Mouse (Mus musculus) MEL (cell line): ENCODE measurements around the gene Klhl1. TPM values are rescaled to one million over a fixed set of nuclear protein-coding genes. Genes with fewer than 3 reads are reported as not detected.

Experiments used
- DNase-seq: peaks from one replicate; pipeline ENCODE4 v3.0.0; 2011; ENCODE audit warnings: low read depth, low spot score
- H3K27ac ChIP-seq: 2 replicates; pipeline ENCODE4 v1.5.1; 2012; ENCODE audit warnings: low read depth, mild to moderate bottlenecking, control low read depth, low read length, moderate library complexity; ENCODE audit not compliant: control insufficient read depth
- H3K27me3 ChIP-seq, 2 experiments: fragments of 150-350 bp in 1 of 2; sonication (generic) in 1 of 2; 2 replicates each; pipeline ENCODE4 v1.6.1; 2012; ENCODE audit warnings: low read length in 2 of 2, mild to moderate bottlenecking in 2 of 2, improper control_type of control experiment in 1 of 2, moderate library complexity in 1 of 2; ENCODE audit not compliant: insufficient read depth in 2 of 2, control insufficient read depth in 1 of 2
- H3K36me3 ChIP-seq, 2 experiments: 2 replicates each; pipeline ENCODE4 v1.6.1; 2012 to 2014; ENCODE audit warnings: low read length in 2 of 2, improper control_type of control experiment in 1 of 2, inconsistent platforms in 1 of 2, mild to moderate bottlenecking in 1 of 2; ENCODE audit not compliant: insufficient read depth in 2 of 2, control insufficient read depth in 1 of 2
- H3K4me1 ChIP-seq, 2 experiments: fragments of 150-350 bp in 1 of 2; sonication (generic) in 1 of 2; 2 replicates each; pipeline ENCODE4 v1.6.1; 2012; ENCODE audit warnings: low read length in 2 of 2, improper control_type of control experiment in 1 of 2, mild to moderate bottlenecking in 1 of 2; ENCODE audit not compliant: insufficient read depth in 2 of 2, control insufficient read depth in 1 of 2
- H3K4me3 ChIP-seq, 2 experiments: fragments of 150-350 bp in 1 of 2; sonication (generic) in 1 of 2; 2 replicates each; pipeline ENCODE4 v1.5.1; 2012; ENCODE audit warnings: low read depth in 2 of 2, low read length in 2 of 2, mild to moderate bottlenecking in 2 of 2, moderate library complexity in 2 of 2, control low read depth in 1 of 2, improper control_type of control experiment in 1 of 2; ENCODE audit not compliant: control insufficient read depth in 1 of 2, insufficient read depth in 1 of 2
- H3K79me2 ChIP-seq: 2 replicates; pipeline ENCODE4 v1.6.1; 2012; ENCODE audit warnings: mild to moderate bottlenecking, low read length, moderate library complexity; ENCODE audit not compliant: control insufficient read depth, poor library complexity, insufficient read depth
- H3K9ac ChIP-seq: 2 replicates; pipeline ENCODE4 v1.6.1; 2012; ENCODE audit warnings: low read depth, mild to moderate bottlenecking, control low read depth, low read length, moderate library complexity; ENCODE audit not compliant: control insufficient read depth, poor library complexity, severe bottlenecking
- H3K9me3 ChIP-seq: fragments of 150-350 bp; sonication (generic); replicated peaks from 2 replicates; pipeline ENCODE4 v1.6.1; 2012; ENCODE audit warnings: mild to moderate bottlenecking, low read length, improper control_type of control experiment, moderate library complexity; ENCODE audit not compliant: insufficient read depth
- BHLHE40 ChIP-seq: IDR thresholded peaks from 2 replicates; pipeline ENCODE4 v1.6.1; 2012; ENCODE audit warnings: low read depth, mild to moderate bottlenecking, inconsistent platforms, low read length, improper control_type of control experiment, borderline replicate concordance
- CHD2 ChIP-seq: IDR thresholded peaks from 2 replicates; pipeline ENCODE4 v1.6.1; 2011; ENCODE audit warnings: low read length, improper control_type of control experiment
- ELF1 ChIP-seq: IDR thresholded peaks from 2 replicates; pipeline ENCODE4 v1.6.1; 2014; ENCODE audit warnings: low read depth, mild to moderate bottlenecking, inconsistent platforms, low read length, improper control_type of control experiment, moderate library complexity
- EP300 ChIP-seq, 2 experiments: IDR thresholded peaks; 2 replicates each; pipeline ENCODE4 v1.6.1; 2011; ENCODE audit warnings: improper control_type of control experiment in 2 of 2, low read length in 2 of 2, low read depth in 1 of 2, mild to moderate bottlenecking in 1 of 2
- ETS1 ChIP-seq: IDR thresholded peaks from 2 replicates; pipeline ENCODE4 v1.6.1; 2012; ENCODE audit warnings: low read depth, mild to moderate bottlenecking, inconsistent platforms, low read length, improper control_type of control experiment, moderate library complexity
- GATA1 ChIP-seq: IDR thresholded peaks from 2 replicates; pipeline ENCODE4 v1.6.1; 2011; ENCODE audit warnings: low read depth, low read length, improper control_type of control experiment
- HCFC1 ChIP-seq: IDR thresholded peaks from 2 replicates; pipeline ENCODE4 v1.6.1; 2012; ENCODE audit warnings: low read depth, mild to moderate bottlenecking, inconsistent platforms, low read length, improper control_type of control experiment, moderate library complexity
- KAT2A ChIP-seq: conservative IDR thresholded peaks from 2 replicates; pipeline ENCODE4 v1.6.1; 2012; ENCODE audit warnings: low read depth, low read length, improper control_type of control experiment, inconsistent platforms
- MEF2A ChIP-seq: IDR thresholded peaks from 2 replicates; pipeline ENCODE4 v1.6.1; 2014; ENCODE audit warnings: low read depth, mild to moderate bottlenecking, inconsistent platforms, low read length, improper control_type of control experiment; ENCODE audit not compliant: poor library complexity, insufficient replicate concordance, severe bottlenecking; ENCODE audit errors: extremely low read depth
- MYB ChIP-seq: IDR thresholded peaks from 2 replicates; pipeline ENCODE4 v1.6.1; 2011; ENCODE audit warnings: mild to moderate bottlenecking, low read depth, low read length, improper control_type of control experiment
- NELFE ChIP-seq: IDR thresholded peaks from 2 replicates; pipeline ENCODE4 v1.6.1; 2011; ENCODE audit warnings: low read depth, low read length, improper control_type of control experiment
- RAD21 ChIP-seq: IDR thresholded peaks from 2 replicates; pipeline ENCODE4 v1.6.1; 2011; ENCODE audit warnings: mild to moderate bottlenecking, low read depth, low read length, improper control_type of control experiment
- RCOR1 ChIP-seq: IDR thresholded peaks from 2 replicates; pipeline ENCODE4 v1.6.1; 2012; ENCODE audit warnings: low read depth, mild to moderate bottlenecking, inconsistent platforms, low read length, improper control_type of control experiment
- SMC3 ChIP-seq: IDR thresholded peaks from 2 replicates; pipeline ENCODE4 v1.6.1; 2011; ENCODE audit warnings: low read depth, low read length, improper control_type of control experiment
- TAL1 ChIP-seq: IDR thresholded peaks from 2 replicates; pipeline ENCODE4 v1.6.1; 2012; ENCODE audit warnings: mild to moderate bottlenecking, inconsistent platforms, low read length, moderate library complexity, mixed read lengths
- TCF12 ChIP-seq: IDR thresholded peaks from 2 replicates; pipeline ENCODE4 v1.6.1; 2014; ENCODE audit warnings: low read depth, mild to moderate bottlenecking, inconsistent platforms, low read length, improper control_type of control experiment, moderate library complexity
- UBTF ChIP-seq: IDR thresholded peaks from 2 replicates; pipeline ENCODE4 v1.6.1; 2012; ENCODE audit warnings: low read depth, mild to moderate bottlenecking, inconsistent platforms, low read length, improper control_type of control experiment, moderate library complexity, borderline replicate concordance; ENCODE audit not compliant: insufficient read depth
- USF1 ChIP-seq: IDR thresholded peaks from 2 replicates; pipeline ENCODE4 v1.6.1; 2014; ENCODE audit warnings: low read depth, mild to moderate bottlenecking, inconsistent platforms, low read length, improper control_type of control experiment, moderate library complexity
- USF2 ChIP-seq, 2 experiments: IDR thresholded peaks; 2 replicates each; pipeline ENCODE4 v1.6.1; 2011 to 2012; ENCODE audit warnings: improper control_type of control experiment in 2 of 2, low read length in 2 of 2, borderline replicate concordance in 1 of 2, inconsistent platforms in 1 of 2, low read depth in 1 of 2, mild to moderate bottlenecking in 1 of 2; ENCODE audit not compliant: insufficient read depth in 1 of 2
- ZKSCAN1 ChIP-seq: IDR thresholded peaks from 2 replicates; pipeline ENCODE4 v1.6.1; 2012; ENCODE audit warnings: low read depth, mild to moderate bottlenecking, inconsistent platforms, low read length, improper control_type of control experiment, moderate library complexity
- ZMIZ1 ChIP-seq: IDR thresholded peaks from 2 replicates; pipeline ENCODE4 v1.6.1; 2012; ENCODE audit warnings: low read depth, mild to moderate bottlenecking, inconsistent platforms, low read length, improper control_type of control experiment, moderate library complexity
- ZNF384 ChIP-seq: IDR thresholded peaks from 2 replicates; pipeline ENCODE4 v1.6.1; 2012; ENCODE audit warnings: low read depth, mild to moderate bottlenecking, inconsistent platforms, low read length, improper control_type of control experiment
- polyA plus RNA-seq, 2 experiments: library from polyadenylated mRNA; stranded (reverse) in 1 of 2; unstranded in 1 of 2; fragments of >175 nt in 1 of 2; fragments of >200 nt in 1 of 2; gene quantifications; 2 replicates each; pipeline versions ENCODE4 v1.2.1 to v1.2.4; 2012; ENCODE audit warnings: low replicate concordance in 2 of 2, low read depth in 1 of 2; ENCODE audit not compliant: insufficient read length in 2 of 2, insufficient read depth in 1 of 2, missing spikeins in 1 of 2
- total RNA-seq: library from RNA; depleted of rRNA; stranded (reverse); fragments of 300-350 nt; gene quantifications from 2 replicates; pipeline ENCODE4 v1.2.3, GENCODE M21; 2012

Klhl1 gene
- total and polyA plus RNA-seq, 3 experiments, result not detected

GRCm38 (mm10) chr14:96362727-96363126, 156.2 kb downstream of the Klhl1 start:
- TF ChIP-seq GATA1 (peak; percentile 81), TCF12 (peak; percentile 74), TAL1 (peak; percentile 49), USF2 (IDR thresholded peaks at IDR 0.05; ENCODE audit: borderline replicate concordance in 1 of 2, insufficient read depth in 1 of 2, low read depth in 1 of 2, low read length in 2 of 2) (no peak), EP300 (IDR thresholded peaks at IDR 0.05; ENCODE audit: low read depth in 1 of 2, low read length in 2 of 2) (peak; percentile 81 to 84)
- Histone ChIP-seq H3K9me3 (no peaks in the 10 kb centered on the region), H3K27me3 (no peaks in the 10 kb centered on the region), H3K4me1 (peaks cover 0 to 3% of the 10 kb centered on the region in 2 experiments; a peak in 1 of 4 replicates), H3K36me3 (no peaks in the 10 kb centered on the region; a peak in 1 of 4 replicates), H3K4me3 (no peak overlapping the region), H3K27ac (no peak overlapping the region), H3K79me2 (no peaks in the 10 kb centered on the region), H3K9ac (no peak overlapping the region)
- DNase-seq, result peak; percentile 53

GRCm38 (mm10) chr14:96348220-96348619, 170.7 kb downstream of the Klhl1 start:
- DNase-seq, result no peak
- TF ChIP-seq BHLHE40 (no peak), NELFE (no peak), USF1 (no peak), KAT2A (no peak), RAD21 (no peak), ELF1 (no peak), USF2 (IDR thresholded peaks at IDR 0.05; ENCODE audit: borderline replicate concordance in 1 of 2, insufficient read depth in 1 of 2, low read depth in 1 of 2, low read length in 2 of 2) (no peak), TCF12 (no peak), ETS1 (no peak), RCOR1 (no peak), MEF2A (no peak), CHD2 (no peak), ZKSCAN1 (no peak), MYB (no peak), HCFC1 (no peak), ZNF384 (no peak), ZMIZ1 (no peak), UBTF (no peak), SMC3 (no peak)
- TF ChIP-seq, all 39 proteins: peak for 0
- Histone ChIP-seq H3K9ac (no peak overlapping the region), H3K4me1 (no peaks in the 10 kb centered on the region; a peak in 1 of 4 replicates), H3K79me2 (no peaks in the 10 kb centered on the region), H3K4me3 (no peak overlapping the region), H3K27ac (no peak overlapping the region), H3K27me3 (no peaks in the 10 kb centered on the region), H3K9me3 (no peaks in the 10 kb centered on the region), H3K36me3 (no peaks in the 10 kb centered on the region; a peak in 1 of 4 replicates)
